Mouse (Mus musculus): ENCODE results near the gene Pacs1. TPM values are rescaled to one million over a fixed set of nuclear protein-coding genes. Genes with fewer than 3 reads are reported as not detected.
A peak's percentile ranks its signal among the peaks of the same experiment; 100 is the strongest.

Gene Pacs1
- total and polyA plus RNA-seq, 2 experiments from 2014 or later: 7.4 to 11.3 TPM

GRCm38 (mm10) chr19:5170430-5170829, 102.5 kb downstream of the Pacs1 start:
- H3K27ac ChIP-seq (ENCODE audit: low read depth): no peak overlapping the region
- H3K4me1 ChIP-seq (ENCODE audit: control insufficient read depth, insufficient read depth): no peaks in the 10 kb centered on the region
- no peak overlapping the region for H3K4me2 ChIP-seq (ENCODE audit: low read depth, low read length)
- ATAC-seq (ENCODE audit: insufficient read depth, low read depth): no peak
- H3K36me3 ChIP-seq (replicated peaks; ENCODE audit: control insufficient read depth, insufficient read depth, low read length): peaks cover 10% of the 10 kb centered on the region; the same call in 1 of the 2 replicates
- no peak overlapping the region for H3K9ac ChIP-seq (replicated peaks; ENCODE audit: low read depth, low read length)
- no peak overlapping the region for H3K4me3 ChIP-seq (ENCODE audit: low read depth, low read length)
- no peak for DNase-seq (ENCODE audit: low spot score)
- no peaks in the 10 kb centered on the region for H3K27me3 ChIP-seq (ENCODE audit: control insufficient read depth, insufficient read depth, low read length)
- 20% methylated on average over 1 of the region's 1 CpGs for whole genome bisulfite sequencing
- H3K9me3 ChIP-seq (replicated peaks; ENCODE audit: control insufficient read depth, low read length): no peaks in the 10 kb centered on the region
- no peak for TF ChIP-seq CTCF (IDR thresholded peaks at IDR 0.05; ENCODE audit: low read depth)
- no peak for TF ChIP-seq EP300 (IDR thresholded peaks at IDR 0.05; ENCODE audit: low read depth)

GRCm38 (mm10) chr19:5167477-5167876, 105.4 kb downstream of the Pacs1 start:
- no peak for ATAC-seq (ENCODE audit: insufficient read depth, low read depth)
- H3K4me2 ChIP-seq (ENCODE audit: low read depth, low read length): no peak overlapping the region
- H3K4me3 ChIP-seq (ENCODE audit: low read depth, low read length): no peak overlapping the region
- no peak overlapping the region for H3K27ac ChIP-seq (ENCODE audit: low read depth)
- no peak overlapping the region for H3K9ac ChIP-seq (replicated peaks; ENCODE audit: low read depth, low read length)
- H3K27me3 ChIP-seq (ENCODE audit: control insufficient read depth, insufficient read depth, low read length): no peaks in the 10 kb centered on the region
- WGBS: 84% methylated on average over 4 of the region's 4 CpGs
- no peak for TF ChIP-seq EP300 (IDR thresholded peaks at IDR 0.05; ENCODE audit: low read depth)
- TF ChIP-seq CTCF (IDR thresholded peaks at IDR 0.05; ENCODE audit: low read depth): no peak
- no peaks in the 10 kb centered on the region for H3K9me3 ChIP-seq (replicated peaks; ENCODE audit: control insufficient read depth, low read length)
- H3K4me1 ChIP-seq (ENCODE audit: control insufficient read depth, insufficient read depth): no peaks in the 10 kb centered on the region
- DNase-seq (ENCODE audit: low spot score): no peak
- H3K36me3 ChIP-seq (replicated peaks; ENCODE audit: control insufficient read depth, insufficient read depth, low read length): peaks cover 10% of the 10 kb centered on the region; the same call in 1 of the 2 replicates

DNA sequence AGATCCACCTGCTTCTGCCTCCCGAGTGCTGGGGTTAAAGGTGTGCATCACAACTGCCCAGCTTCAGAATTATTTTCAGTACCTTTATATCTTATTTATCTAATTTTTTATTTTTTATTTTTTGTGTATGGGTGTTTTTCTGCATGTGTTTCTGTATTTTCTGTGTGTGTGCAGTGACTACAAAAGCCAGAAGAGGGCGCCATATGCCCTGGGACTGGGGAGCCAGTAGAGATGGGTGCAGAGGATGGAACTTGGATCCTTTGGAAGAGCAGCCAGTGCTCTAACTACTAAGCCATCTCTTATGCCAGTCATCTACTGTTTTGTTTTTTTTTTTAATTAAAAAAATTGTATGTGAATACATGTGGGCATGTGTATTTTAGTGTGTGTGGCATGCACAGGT, 108.5 kb downstream of the Pacs1 start:
- Histone ChIP-seq H3K9me3 (replicated peaks; ENCODE audit: control insufficient read depth, low read length) (no peaks in the 10 kb centered on the region), H3K27ac (ENCODE audit: low read depth) (no peak overlapping the region), H3K36me3 (replicated peaks; ENCODE audit: control insufficient read depth, insufficient read depth, low read length) (peaks cover 10% of the 10 kb centered on the region; the same call in 1 of the 2 replicates), H3K4me2 (ENCODE audit: low read depth, low read length) (no peak overlapping the region), H3K4me1 (ENCODE audit: control insufficient read depth, insufficient read depth) (no peaks in the 10 kb centered on the region), H3K4me3 (ENCODE audit: low read depth, low read length) (no peak overlapping the region), H3K27me3 (ENCODE audit: control insufficient read depth, insufficient read depth, low read length) (no peaks in the 10 kb centered on the region), H3K9ac (replicated peaks; ENCODE audit: low read depth, low read length) (no peak overlapping the region)
- DNase-seq (ENCODE audit: low spot score) (no peak), ATAC-seq (ENCODE audit: insufficient read depth, low read depth) (no peak)
- peak; percentile 52 for TF ChIP-seq CTCF (IDR thresholded peaks at IDR 0.05; ENCODE audit: low read depth)
- no peak for TF ChIP-seq EP300 (IDR thresholded peaks at IDR 0.05; ENCODE audit: low read depth)
- WGBS: 65% methylated on average over 2 of the region's 2 CpGs

GRCm38 (mm10) chr19:5161913-5162312, 111.0 kb downstream of the Pacs1 start:
- TF ChIP-seq EP300 (IDR thresholded peaks at IDR 0.05; ENCODE audit: low read depth) (no peak), CTCF (IDR thresholded peaks at IDR 0.05; ENCODE audit: low read depth) (no peak)
- Histone ChIP-seq H3K4me2 (ENCODE audit: low read depth, low read length) (no peak overlapping the region), H3K27ac (ENCODE audit: low read depth) (no peak overlapping the region), H3K9ac (replicated peaks; ENCODE audit: low read depth, low read length) (no peak overlapping the region), H3K27me3 (ENCODE audit: control insufficient read depth, insufficient read depth, low read length) (no peaks in the 10 kb centered on the region), H3K4me3 (ENCODE audit: low read depth, low read length) (no peak overlapping the region), H3K4me1 (ENCODE audit: control insufficient read depth, insufficient read depth) (no peaks in the 10 kb centered on the region), H3K36me3 (replicated peaks; ENCODE audit: control insufficient read depth, insufficient read depth, low read length) (peaks cover 11% of the 10 kb centered on the region; the same call in 1 of the 2 replicates), H3K9me3 (replicated peaks; ENCODE audit: control insufficient read depth, low read length) (no peaks in the 10 kb centered on the region)
- whole genome bisulfite sequencing: 82% methylated on average over 3 of the region's 3 CpGs
- DNase-seq (ENCODE audit: low spot score) (no peak), ATAC-seq (ENCODE audit: insufficient read depth, low read depth) (no peak)

DNA sequence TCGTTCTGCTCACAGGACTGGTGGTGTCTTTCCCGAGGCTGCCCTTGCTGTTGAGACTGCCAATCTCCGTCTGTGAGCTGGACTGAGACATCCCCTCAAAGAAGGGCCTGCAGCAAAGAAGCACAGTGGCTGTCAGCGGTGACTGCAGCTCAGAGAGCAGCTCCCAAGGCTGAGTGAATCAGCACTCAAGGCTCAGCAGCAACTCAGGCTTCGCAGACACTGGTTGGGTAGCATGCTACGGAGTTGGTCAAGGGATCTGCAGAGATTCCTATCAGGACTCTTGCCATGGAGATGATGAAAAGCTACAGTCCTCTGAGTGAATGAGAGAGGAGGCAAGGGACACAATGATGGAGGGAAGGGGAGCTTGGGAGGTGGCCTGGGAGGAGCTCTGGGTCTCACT, 120.7 kb downstream of the Pacs1 start:
- WGBS: 91% methylated on average over 6 of the region's 6 CpGs

GRCm38 (mm10) chr19:5151741-5152140, 121.2 kb downstream of the Pacs1 start:
- TF ChIP-seq EP300 (IDR thresholded peaks at IDR 0.05; ENCODE audit: low read depth) (no peak), CTCF (IDR thresholded peaks at IDR 0.05; ENCODE audit: low read depth) (no peak)
- H3K4me1 ChIP-seq (ENCODE audit: control insufficient read depth, insufficient read depth): no peaks in the 10 kb centered on the region
- no peaks in the 10 kb centered on the region for H3K9me3 ChIP-seq (replicated peaks; ENCODE audit: control insufficient read depth, low read length)
- DNase-seq (ENCODE audit: low spot score) (no peak), ATAC-seq (ENCODE audit: insufficient read depth, low read depth) (no peak)
- no peak overlapping the region for H3K4me2 ChIP-seq (ENCODE audit: low read depth, low read length)
- H3K9ac ChIP-seq (replicated peaks; ENCODE audit: low read depth, low read length): no peak overlapping the region
- H3K27ac ChIP-seq (ENCODE audit: low read depth): no peak overlapping the region
- H3K36me3 ChIP-seq (replicated peaks; ENCODE audit: control insufficient read depth, insufficient read depth, low read length): peaks cover 46% of the 10 kb centered on the region
- no peaks in the 10 kb centered on the region for H3K27me3 ChIP-seq (ENCODE audit: control insufficient read depth, insufficient read depth, low read length)
- no peak overlapping the region for H3K4me3 ChIP-seq (ENCODE audit: low read depth, low read length)
- 86% methylated on average over 5 of the region's 5 CpGs for WGBS

More for the DNA sequence above, 120.7 kb downstream of the Pacs1 start:
- ATAC-seq (ENCODE audit: insufficient read depth, low read depth) (no peak), DNase-seq (ENCODE audit: low spot score) (no peak)
- TF ChIP-seq EP300 (IDR thresholded peaks at IDR 0.05; ENCODE audit: low read depth) (no peak), CTCF (IDR thresholded peaks at IDR 0.05; ENCODE audit: low read depth) (no peak)
- Histone ChIP-seq H3K27me3 (ENCODE audit: control insufficient read depth, insufficient read depth, low read length) (no peaks in the 10 kb centered on the region), H3K4me1 (ENCODE audit: control insufficient read depth, insufficient read depth) (no peaks in the 10 kb centered on the region), H3K9me3 (replicated peaks; ENCODE audit: control insufficient read depth, low read length) (no peaks in the 10 kb centered on the region), H3K9ac (replicated peaks; ENCODE audit: low read depth, low read length) (no peak overlapping the region), H3K4me2 (ENCODE audit: low read depth, low read length) (no peak overlapping the region), H3K27ac (ENCODE audit: low read depth) (no peak overlapping the region), H3K36me3 (replicated peaks; ENCODE audit: control insufficient read depth, insufficient read depth, low read length) (peaks cover 45% of the 10 kb centered on the region), H3K4me3 (ENCODE audit: low read depth, low read length) (no peak overlapping the region)
